Mouse (Mus musculus): ENCODE data around the gene Kif5a.

GRCm38 (mm10) chr10:127227163-127227562, 36.0 kb downstream of the Kif5a start:
- no peak for TF ChIP-seq CTCF (conservative IDR thresholded peaks at IDR 0.05; ENCODE audit: insufficient read depth, insufficient read length, low read depth, low read length)
- no peak for TF ChIP-seq POLR2A (IDR thresholded peaks at IDR 0.05; ENCODE audit: low read depth, low read length)
